Mouse (Mus musculus) hindbrain, embryonic 12.5 days (tissue): ENCODE data around the gene Rnf5. TPM values are rescaled to one million over a fixed set of nuclear protein-coding genes. Genes with fewer than 3 reads are reported as not detected.

Experiments
- ATAC-seq: fragments of 200-750 bp; cut with Nextera tagmentation; 2 replicates; pipeline ENCODE4 v1.8.0; 2017; ENCODE audit warnings: moderate TSS enrichment; ENCODE audit not compliant: low FRiP score
- H3K27ac ChIP-seq: fragments of 300-500 bp; sonication (generic); 2 replicates; pipeline ENCODE4 v1.5.1; 2016; ENCODE audit warnings: mild to moderate bottlenecking
- H3K27me3 ChIP-seq: fragments of 300-500 bp; sonication (generic); 2 replicates; pipeline ENCODE4 v1.6.1; 2016; ENCODE audit warnings: mild to moderate bottlenecking
- H3K36me3 ChIP-seq: fragments of 300-500 bp; sonication (generic); 2 replicates; pipeline ENCODE4 v1.6.1; 2016; ENCODE audit warnings: mild to moderate bottlenecking
- H3K4me1 ChIP-seq: fragments of 300-500 bp; sonication (generic); 2 replicates; pipeline ENCODE4 v1.6.1; 2016
- H3K4me2 ChIP-seq: fragments of 300-500 bp; sonication (generic); replicated peaks from 2 replicates; pipeline ENCODE4 v1.6.1; 2016; ENCODE audit warnings: mild to moderate bottlenecking
- H3K4me3 ChIP-seq: fragments of 300-500 bp; sonication (generic); 2 replicates; pipeline ENCODE4 v1.5.1; 2016; ENCODE audit warnings: mild to moderate bottlenecking
- H3K9ac ChIP-seq: fragments of 300-500 bp; sonication (generic); 2 replicates; pipeline ENCODE4 v1.6.1; 2016; ENCODE audit warnings: mild to moderate bottlenecking, moderate library complexity
- H3K9me3 ChIP-seq: fragments of 300-500 bp; sonication (generic); replicated peaks from 2 replicates; pipeline ENCODE4 v1.6.1; 2016; ENCODE audit warnings: mild to moderate bottlenecking
- WGBS: fragments of 180-500 bp; shearing (Covaris S2); methylation state at CpG from one replicate; pipeline ENCODE4 v1.1.7; 2016; 5-methylcytosine and 5-hydroxymethylcytosine counted together
- polyA plus RNA-seq: library from polyadenylated mRNA; unstranded; fragments of >200 nt; fragmentation: Nextera tagmentation; extraction: Ambion mirVana; gene quantifications from 2 replicates; pipeline ENCODE4 v1.2.1, GENCODE M21; 2016

Rnf5 gene
- polyA plus RNA-seq, 1 experiment from 2014 or later: 214 TPM

DNA sequence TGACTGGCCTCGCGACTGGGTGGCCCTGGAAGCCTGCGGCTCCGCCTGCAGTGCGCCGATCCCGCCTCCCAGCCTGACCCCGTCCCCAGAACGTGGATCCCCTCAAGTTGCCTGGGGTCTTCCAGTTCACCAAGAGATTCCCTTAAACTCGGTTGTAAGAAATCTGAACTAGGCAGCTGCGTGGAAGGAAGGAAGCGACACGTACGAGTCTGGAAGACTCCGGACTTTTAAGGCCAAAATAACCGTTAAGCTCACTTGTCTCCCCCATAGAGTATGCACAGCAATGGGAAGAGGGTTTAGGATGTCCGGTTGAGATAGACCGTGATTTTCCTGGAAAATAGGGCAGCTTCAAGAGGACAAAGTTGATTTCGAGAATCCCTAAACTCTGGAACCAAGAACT, 15.7 kb downstream of the Rnf5 start:
- Histone ChIP-seq H3K9ac (peak overlapping the region; percentile 87), H3K27me3 (no peaks in the 10 kb centered on the region), H3K27ac (peak overlapping the region; percentile 99), H3K36me3 (no peaks in the 10 kb centered on the region), H3K9me3 (no peaks in the 10 kb centered on the region), H3K4me3 (peak overlapping the region; percentile 55), H3K4me2 (peak overlapping the region; percentile 89), H3K4me1 (peaks cover 48% of the 10 kb centered on the region)
- ATAC-seq: no peak
- WGBS: 3% methylated on average over 19 of the region's 19 CpGs

DNA sequence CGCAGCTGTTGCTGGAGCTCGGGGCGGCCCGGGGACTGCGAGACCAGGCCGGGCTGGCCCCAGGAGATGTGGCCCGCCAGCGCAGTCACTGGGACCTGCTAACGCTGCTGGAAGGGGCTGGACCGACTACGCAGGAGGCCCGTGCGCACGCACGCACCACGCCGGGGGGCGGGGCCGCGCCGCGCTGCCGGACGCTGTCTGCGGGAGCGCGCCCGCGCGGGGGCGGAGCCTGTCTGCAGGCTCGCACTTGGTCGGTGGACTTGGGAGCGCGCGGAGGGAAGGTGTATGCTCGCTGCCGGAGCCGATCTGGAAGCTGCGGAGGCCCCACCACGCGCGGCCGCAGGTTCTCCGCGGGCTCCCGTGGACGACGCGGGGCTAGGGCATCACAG, 16.1 kb downstream of the Rnf5 start:
- Histone ChIP-seq H3K36me3 (no peaks in the 10 kb centered on the region), H3K4me2 (peak overlapping the region; percentile 89), H3K4me1 (peaks cover 47% of the 10 kb centered on the region), H3K9me3 (no peaks in the 10 kb centered on the region), H3K9ac (peak overlapping the region; percentile 87), H3K27ac (peak overlapping the region; percentile 99), H3K4me3 (peak overlapping the region; percentile 55), H3K27me3 (no peaks in the 10 kb centered on the region)
- WGBS: under 1% methylated on average over 50 of the region's 50 CpGs
- peak; percentile 83 for ATAC-seq

GRCm38 (mm10) chr17:34586796-34587422, 16.6 kb downstream of the Rnf5 start:
- peaks cover 47% of the 10 kb centered on the region for H3K4me1 ChIP-seq
- H3K27me3 ChIP-seq: no peaks in the 10 kb centered on the region
- 1% methylated on average over 37 of the region's 38 CpGs for WGBS
- peak overlapping the region; percentile 89 for H3K4me2 ChIP-seq
- peak; percentile 77 for ATAC-seq
- H3K27ac ChIP-seq: peak overlapping the region; percentile 99
- no peaks in the 10 kb centered on the region for H3K9me3 ChIP-seq
- peak overlapping the region; percentile 55 for H3K4me3 ChIP-seq
- peak overlapping the region; percentile 87 for H3K9ac ChIP-seq
- no peaks in the 10 kb centered on the region for H3K36me3 ChIP-seq

DNA sequence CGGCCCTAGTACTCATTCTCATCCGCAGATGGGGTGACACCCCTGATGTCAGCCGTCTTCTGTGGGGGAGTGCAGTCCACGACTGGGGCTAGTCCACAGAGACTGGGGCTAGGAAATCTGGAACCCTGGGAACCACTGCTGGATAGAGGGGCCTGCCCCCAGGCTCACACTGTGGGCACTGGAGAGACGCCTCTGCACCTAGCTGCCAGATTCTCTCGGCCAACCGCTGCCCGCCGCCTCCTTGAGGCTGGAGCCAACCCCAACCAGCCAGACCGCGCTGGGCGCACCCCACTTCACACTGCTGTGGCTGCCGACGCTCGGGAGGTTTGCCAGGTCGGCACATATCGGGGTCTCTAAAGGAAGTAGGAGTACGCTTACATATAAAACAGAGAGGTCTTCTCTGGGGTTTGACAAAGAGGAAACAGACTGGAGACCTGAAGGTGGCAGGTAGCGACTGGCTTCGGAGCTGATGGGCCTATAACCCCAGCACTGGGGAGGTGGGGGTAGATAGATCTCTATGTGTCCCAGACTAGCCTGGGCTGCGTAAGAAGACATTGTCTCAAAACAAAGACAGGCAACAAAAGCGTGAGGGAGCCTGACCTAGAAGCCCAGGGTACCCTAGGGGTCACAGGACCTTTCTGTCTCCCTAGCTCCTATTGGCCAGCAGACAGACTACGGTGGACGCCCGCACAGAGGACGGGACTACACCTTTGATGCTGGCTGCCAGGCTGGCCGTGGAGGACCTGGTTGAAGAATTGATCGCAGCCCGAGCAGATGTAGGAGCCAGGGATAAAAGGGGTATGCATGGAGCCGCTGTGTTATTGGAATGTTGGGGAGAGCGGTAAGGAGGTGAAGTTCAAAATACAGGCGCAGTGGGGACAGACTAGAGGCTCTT, 17.4 kb downstream of the Rnf5 start:
- no peaks in the 10 kb centered on the region for H3K27me3 ChIP-seq
- H3K4me2 ChIP-seq: peak overlapping the region; percentile 89
- peak; percentile 17 for ATAC-seq
- peak overlapping the region; percentile 99 for H3K27ac ChIP-seq
- H3K9ac ChIP-seq: peak overlapping the region; percentile 87
- H3K36me3 ChIP-seq: no peaks in the 10 kb centered on the region
- peaks cover 42% of the 10 kb centered on the region for H3K4me1 ChIP-seq
- peak overlapping the region; percentile 55 for H3K4me3 ChIP-seq
- no peaks in the 10 kb centered on the region for H3K9me3 ChIP-seq
- 16% methylated on average over 32 of the region's 32 CpGs for WGBS

GRCm38 (mm10) chr17:34585121-34585520, 18.4 kb downstream of the Rnf5 start:
- Histone ChIP-seq H3K4me3 (no peak overlapping the region), H3K9me3 (no peaks in the 10 kb centered on the region), H3K36me3 (no peaks in the 10 kb centered on the region), H3K27ac (peak overlapping the region; percentile 99), H3K27me3 (no peaks in the 10 kb centered on the region), H3K4me2 (no peak overlapping the region), H3K9ac (no peak overlapping the region), H3K4me1 (peaks cover 32% of the 10 kb centered on the region)
- 93% methylated on average over 8 of the region's 8 CpGs for WGBS
- no peak for ATAC-seq

- no peak overlapping the region for H3K4me3 ChIP-seq
- no peak overlapping the region for H3K9ac ChIP-seq
- H3K27ac ChIP-seq: no peak overlapping the region
- 86% methylated on average over 8 of the region's 8 CpGs for WGBS
- ATAC-seq: no peak
- H3K9me3 ChIP-seq: no peaks in the 10 kb centered on the region
- H3K4me1 ChIP-seq: peaks cover 19% of the 10 kb centered on the region
- no peaks in the 10 kb centered on the region for H3K27me3 ChIP-seq
- H3K4me2 ChIP-seq: no peak overlapping the region
- no peaks in the 10 kb centered on the region for H3K36me3 ChIP-seq
Observed at GRCm38 (mm10) chr17:34583819-34584218, 19.7 kb downstream of the Rnf5 start.

- Histone ChIP-seq H3K9me3 (no peaks in the 10 kb centered on the region), H3K4me3 (no peak overlapping the region), H3K27me3 (no peaks in the 10 kb centered on the region), H3K4me1 (peaks cover 16% of the 10 kb centered on the region), H3K9ac (no peak overlapping the region), H3K4me2 (no peak overlapping the region), H3K27ac (no peak overlapping the region), H3K36me3 (no peaks in the 10 kb centered on the region)
- ATAC-seq: no peak
- 68% methylated on average over 7 of the region's 7 CpGs for WGBS
Observed at GRCm38 (mm10) chr17:34583397-34583796, 20.1 kb downstream of the Rnf5 start.

DNA sequence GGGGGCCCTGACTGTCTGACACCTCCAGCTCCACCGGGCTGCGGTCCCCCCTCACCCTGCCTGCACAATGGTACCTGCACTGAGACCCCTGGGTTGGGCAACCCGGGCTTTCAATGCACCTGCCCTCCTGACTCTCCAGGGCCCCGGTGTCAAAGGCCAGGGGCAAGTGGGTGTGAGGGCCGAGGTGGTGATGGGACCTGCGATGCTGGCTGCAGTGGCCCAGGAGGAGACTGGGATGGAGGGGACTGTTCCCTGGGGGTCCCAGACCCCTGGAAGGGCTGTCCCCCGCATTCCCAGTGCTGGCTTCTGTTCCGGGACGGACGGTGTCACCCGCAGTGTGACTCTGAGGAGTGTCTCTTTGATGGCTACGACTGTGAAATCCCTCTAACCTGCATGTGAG, 21.0 kb downstream of the Rnf5 start:
- Histone ChIP-seq H3K27me3 (no peaks in the 10 kb centered on the region), H3K9ac (peak overlapping the region; percentile 32; the same call in 1 of the 2 replicates), H3K9me3 (no peaks in the 10 kb centered on the region), H3K4me1 (peaks cover 11% of the 10 kb centered on the region), H3K4me2 (no peak overlapping the region), H3K27ac (no peak overlapping the region), H3K36me3 (no peaks in the 10 kb centered on the region), H3K4me3 (no peak overlapping the region)
- no peak for ATAC-seq
- WGBS: 88% methylated on average over 12 of the region's 12 CpGs

DNA sequence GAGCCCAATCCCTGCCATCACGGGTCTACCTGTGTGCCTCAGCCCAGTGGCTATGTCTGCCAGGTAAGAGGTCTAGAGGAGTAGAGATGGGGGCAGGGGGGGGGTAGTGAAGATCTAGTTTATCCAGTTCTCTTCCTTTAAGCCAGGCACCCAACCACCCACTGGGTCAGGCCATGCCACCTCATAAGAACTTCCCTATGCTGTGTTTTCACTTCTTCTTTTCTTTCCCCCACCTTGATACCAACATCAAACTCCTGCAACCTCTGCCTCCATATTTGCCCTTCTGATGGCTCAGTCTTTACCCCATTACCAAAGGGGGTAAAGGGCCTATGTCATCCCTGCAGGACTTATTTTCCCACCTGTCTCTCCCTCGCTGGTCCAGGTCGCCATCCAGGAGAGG, 25.4 kb downstream of the Rnf5 start:
- Histone ChIP-seq H3K27me3 (no peaks in the 10 kb centered on the region), H3K36me3 (no peaks in the 10 kb centered on the region), H3K9me3 (no peaks in the 10 kb centered on the region), H3K9ac (no peak overlapping the region), H3K4me1 (no peaks in the 10 kb centered on the region), H3K27ac (no peak overlapping the region), H3K4me2 (no peak overlapping the region), H3K4me3 (no peak overlapping the region)
- WGBS: 92% methylated on average over 3 of the region's 3 CpGs
- ATAC-seq: no peak

DNA sequence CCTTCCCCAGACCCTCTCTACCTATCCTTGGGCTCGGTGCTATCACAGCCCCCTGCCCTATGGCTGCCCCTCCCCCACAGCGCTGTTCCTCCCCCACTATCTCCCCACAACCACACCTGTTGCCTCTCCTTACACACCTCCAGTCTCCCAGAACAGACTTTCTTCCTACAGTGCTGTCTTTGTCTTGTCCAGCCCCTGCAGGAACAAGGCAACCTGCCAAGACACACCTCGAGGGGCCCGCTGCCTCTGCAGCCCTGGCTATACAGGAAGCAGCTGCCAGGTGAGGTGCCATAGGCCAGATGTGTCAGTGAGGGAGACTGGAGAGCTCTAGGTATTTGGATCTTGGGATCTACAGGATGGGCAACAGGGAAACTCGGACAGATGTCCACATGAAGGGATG, 26.9 kb downstream of the Rnf5 start:
- Histone ChIP-seq H3K27me3 (no peaks in the 10 kb centered on the region), H3K4me1 (no peaks in the 10 kb centered on the region), H3K36me3 (no peaks in the 10 kb centered on the region), H3K4me3 (no peak overlapping the region), H3K9me3 (no peaks in the 10 kb centered on the region), H3K9ac (no peak overlapping the region), H3K4me2 (no peak overlapping the region), H3K27ac (no peak overlapping the region)
- WGBS: 70% methylated on average over 5 of the region's 5 CpGs
- no peak for ATAC-seq

- no peaks in the 10 kb centered on the region for H3K9me3 ChIP-seq
- peak overlapping the region; percentile 8; the same call in 1 of the 2 replicates for H3K9ac ChIP-seq
- no peak overlapping the region for H3K4me3 ChIP-seq
- H3K36me3 ChIP-seq: no peaks in the 10 kb centered on the region
- ATAC-seq: no peak
- H3K27ac ChIP-seq: no peak overlapping the region
- 7% methylated on average over 15 of the region's 15 CpGs for WGBS
- no peak overlapping the region for H3K4me2 ChIP-seq
- H3K27me3 ChIP-seq: 0 out of 2 replicates have a peak, but pooled peaks cover 2% of the 10 kb centered on the region
- no peaks in the 10 kb centered on the region for H3K4me1 ChIP-seq
Observed at GRCm38 (mm10) chr17:34572361-34572760, 31.1 kb downstream of the Rnf5 start.

DNA sequence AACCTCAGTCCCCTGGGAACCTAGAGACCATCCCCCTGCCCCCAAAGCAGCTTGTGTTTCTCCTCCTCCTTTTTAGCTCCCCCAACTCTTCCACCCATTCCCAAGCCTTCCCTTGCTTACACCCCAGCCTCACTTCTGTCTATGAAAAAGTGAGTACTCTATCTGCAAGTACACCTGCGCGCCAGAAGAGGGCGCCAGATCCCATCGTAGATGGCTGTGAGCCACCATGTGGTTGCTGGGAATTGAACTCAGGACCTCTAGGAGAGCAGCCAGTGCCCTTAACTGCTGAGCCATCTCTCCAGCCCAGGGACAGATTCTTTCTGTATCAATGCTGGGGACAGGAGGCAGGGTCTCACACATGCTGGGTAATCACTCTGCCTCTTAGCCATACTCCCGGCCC, 31.6 kb downstream of the Rnf5 start:
- H3K27me3 ChIP-seq: 0 out of 2 replicates have a peak, but pooled peaks cover 6% of the 10 kb centered on the region
- H3K4me1 ChIP-seq: no peaks in the 10 kb centered on the region
- no peak overlapping the region for H3K4me3 ChIP-seq
- H3K36me3 ChIP-seq: no peaks in the 10 kb centered on the region
- WGBS: 15% methylated on average over 5 of the region's 5 CpGs
- no peak overlapping the region for H3K9ac ChIP-seq
- no peak overlapping the region for H3K4me2 ChIP-seq
- no peaks in the 10 kb centered on the region for H3K9me3 ChIP-seq
- no peak for ATAC-seq
- H3K27ac ChIP-seq: no peak overlapping the region
